Mouse (Mus musculus) adrenal gland, adult 18-20 months (tissue): Measurements from ENCODE around the gene Tmem262. TPM values are rescaled to one million over a fixed set of nuclear protein-coding genes. Genes with fewer than 3 reads are reported as not detected.

Experiments used
- DNase-seq, 2 experiments: peaks; one replicate each; pipeline ENCODE4 v3.0.0; 2021 to 2022; ENCODE audit warnings: low spot score in 2 of 2
- total RNA-seq, 2 experiments: library from RNA; stranded (reverse); gene quantifications; 1 replicate in 1 of 2; 2 replicates in 1 of 2; pipeline ENCODE4 v1.2.3; 2021

Tmem262 gene
- total RNA-seq, 2 experiments from 2014 or later, result not detected

- no peak for DNase-seq
Measured at GRCm38 (mm10) chr19:6097847-6098246, 18.0 kb downstream of the Tmem262 start.

GRCm38 (mm10) chr19:6101186-6101585 is 21.4 kb downstream of the Tmem262 start:
- no peak for DNase-seq

DNA sequence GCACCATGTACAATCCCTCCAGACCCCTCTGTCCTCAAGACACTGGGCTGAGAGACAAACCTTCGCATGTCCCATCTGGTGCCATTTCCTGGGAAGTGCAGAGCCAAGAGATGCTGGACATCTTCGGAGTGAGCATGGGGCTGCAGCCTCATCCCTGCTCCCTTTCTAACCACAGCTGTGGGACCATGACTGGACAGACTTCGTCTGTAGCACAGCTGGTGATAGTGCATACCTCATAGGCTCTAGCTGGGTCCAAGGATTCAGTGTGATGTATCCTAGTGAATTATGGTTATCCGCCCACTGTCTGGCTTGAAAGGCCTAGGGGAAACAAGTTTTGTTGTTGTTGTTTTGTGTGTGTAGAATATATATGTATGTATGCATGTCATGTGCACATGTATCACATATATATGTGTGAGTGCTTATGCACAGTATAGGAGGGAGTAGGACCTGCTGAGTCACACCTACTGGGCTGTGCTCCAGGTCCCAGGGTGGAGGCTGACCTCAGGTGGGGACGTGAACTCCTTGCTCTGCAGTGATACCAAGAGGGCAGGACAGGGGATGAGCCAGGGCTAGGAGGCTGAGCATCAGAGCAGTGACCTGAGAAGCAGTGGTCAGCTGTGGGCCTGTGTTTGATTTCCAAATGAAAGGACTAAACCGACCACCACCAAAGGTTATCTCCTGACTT is 22.5 kb downstream of the Tmem262 start:
- no peak for DNase-seq

- DNase-seq, result no peak
Measured at GRCm38 (mm10) chr19:6104476-6104875, 24.6 kb downstream of the Tmem262 start.

- no peak for DNase-seq
Measured at GRCm38 (mm10) chr19:6105586-6105985, 25.8 kb downstream of the Tmem262 start, which contains the start of gene Naaladl1. Gene Naaladl1 (plus strand): TSS chr19:6105782.

- no peak for DNase-seq
Measured at GRCm38 (mm10) chr19:6113116-6113515, 33.3 kb downstream of the Tmem262 start.

GRCm38 (mm10) chr19:6116113-6116850 is 36.4 kb downstream of the Tmem262 start:
- DNase-seq, result no peak

DNA sequence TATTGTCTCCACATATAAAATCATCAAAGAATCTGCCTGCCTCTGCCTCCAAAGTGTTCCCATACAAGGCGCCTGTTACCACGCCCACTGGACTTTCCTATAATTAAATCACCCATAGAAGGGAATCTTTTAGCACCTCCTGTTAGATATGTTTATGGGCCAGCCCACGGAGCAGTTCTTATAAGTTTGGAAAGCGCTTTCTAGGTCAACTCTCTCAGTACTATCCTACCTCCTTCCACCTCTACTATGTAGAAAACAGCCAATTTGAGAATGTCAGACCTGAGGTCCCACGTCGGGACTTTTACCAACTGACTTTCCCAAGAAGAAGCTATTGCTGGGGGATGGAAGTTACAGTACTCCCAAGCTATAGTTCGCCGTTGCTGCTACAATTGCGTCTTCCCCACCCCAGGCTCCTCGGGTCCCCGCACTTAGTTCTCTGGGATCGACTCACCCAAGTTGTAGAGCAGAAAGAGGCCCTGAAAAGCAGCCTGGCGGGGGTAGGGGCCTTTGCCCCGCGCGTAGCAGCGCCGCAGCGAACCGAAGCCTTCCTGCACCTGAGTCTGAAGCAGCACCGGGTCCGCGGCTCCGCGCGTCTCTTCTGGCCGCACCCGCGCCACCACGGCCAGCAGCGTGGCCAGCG is 37.6 kb downstream of the Tmem262 start:
- DNase-seq, result peak in 1 of 2 experiments; percentile 61

GRCm38 (mm10) chr19:6117986-6118676 is 38.3 kb downstream of the Tmem262 start, which contains the start of gene Sac3d1:
Gene Sac3d1 (minus strand): TSS chr19:6118650.
- DNase-seq, result peak; percentile 82 to 84

DNA sequence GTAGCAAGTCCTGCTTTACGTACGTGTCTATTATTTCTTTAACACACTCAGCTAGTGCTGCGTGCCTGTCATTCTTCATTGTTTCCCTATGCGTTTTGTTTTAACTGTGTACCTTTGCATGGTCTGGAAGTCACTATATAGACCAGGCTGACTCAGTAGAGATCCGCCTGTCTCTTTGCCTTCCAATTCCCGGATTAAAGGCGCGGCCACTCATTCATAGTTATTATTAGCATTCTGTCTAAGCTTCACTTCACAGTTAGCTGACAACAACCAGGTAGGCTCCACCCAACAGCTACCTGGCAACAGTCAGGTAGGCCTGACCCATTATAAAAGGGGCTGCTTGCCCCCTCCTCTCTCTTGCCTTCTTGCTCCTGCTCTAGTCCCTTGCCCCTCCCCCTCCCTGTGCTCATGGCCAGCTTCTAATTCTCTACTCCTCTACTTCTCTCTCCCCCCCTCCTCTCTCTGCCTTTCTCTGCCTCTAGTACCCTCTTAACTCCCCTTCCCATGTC is 38.9 kb downstream of the Tmem262 start:
- DNase-seq, result no peak

DNA sequence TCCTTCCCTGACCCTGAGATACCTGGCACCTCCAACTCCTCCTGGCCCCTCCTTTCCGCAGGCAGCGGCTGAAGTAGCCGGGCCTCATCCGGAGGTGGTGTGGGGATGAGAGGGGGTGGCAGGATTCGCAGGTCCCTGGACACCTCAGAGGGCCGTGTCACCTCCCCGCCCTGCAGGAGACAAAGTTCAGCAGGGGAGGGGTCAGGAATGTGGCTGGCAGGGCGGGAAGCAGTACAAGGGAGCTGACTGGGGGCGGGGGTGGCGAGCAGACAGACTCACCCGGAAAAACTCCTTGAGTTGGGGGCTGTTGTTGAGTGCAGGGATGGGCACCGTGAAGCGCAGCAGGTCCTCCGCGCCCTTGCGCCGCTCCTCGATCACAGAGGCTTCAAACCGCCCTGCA is 41.9 kb downstream of the Tmem262 start:
- DNase-seq, result no peak

GRCm38 (mm10) chr19:6123330-6123729 is 43.5 kb downstream of the Tmem262 start:
- no peak for DNase-seq

DNA sequence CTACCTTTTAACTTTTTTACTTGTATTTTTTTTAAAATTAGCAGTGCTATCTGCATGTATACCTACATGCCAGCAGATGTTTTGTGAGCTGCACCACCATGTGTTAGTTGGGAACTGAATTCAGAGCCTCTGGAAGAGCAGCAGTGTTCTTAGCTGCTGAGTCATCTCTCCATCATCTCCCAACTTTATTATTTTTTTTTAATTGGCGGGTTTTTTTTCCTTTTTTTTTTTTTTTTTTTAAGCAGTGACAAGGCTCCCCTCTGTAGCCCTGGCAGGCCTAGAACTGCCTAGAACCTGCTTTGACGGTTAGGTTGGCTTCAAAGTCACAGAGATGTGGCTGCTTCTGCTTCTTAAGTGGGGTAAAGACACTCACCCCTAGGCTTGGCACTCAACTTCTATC is 45.1 kb downstream of the Tmem262 start:
- no peak for DNase-seq

DNA sequence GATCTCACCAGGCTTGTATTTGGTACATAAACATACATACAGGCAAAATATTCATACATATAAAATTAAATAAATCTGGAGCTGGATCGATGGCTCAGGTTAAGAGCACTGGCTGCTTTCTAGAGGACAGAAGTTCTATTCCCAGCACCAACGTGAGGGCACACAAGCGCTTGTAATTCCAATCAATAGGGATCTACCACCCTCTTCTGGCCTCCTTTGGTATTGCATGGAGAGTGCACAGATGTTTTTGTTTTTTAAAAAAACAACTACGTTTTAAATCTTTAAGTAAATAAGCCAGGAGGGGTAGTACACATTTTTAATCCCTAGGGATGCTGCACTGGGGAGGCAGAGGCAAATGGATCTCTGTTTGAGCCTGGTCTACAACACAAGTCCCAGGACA is 46.5 kb downstream of the Tmem262 start:
- DNase-seq, result peak; percentile 51 to 55

DNA sequence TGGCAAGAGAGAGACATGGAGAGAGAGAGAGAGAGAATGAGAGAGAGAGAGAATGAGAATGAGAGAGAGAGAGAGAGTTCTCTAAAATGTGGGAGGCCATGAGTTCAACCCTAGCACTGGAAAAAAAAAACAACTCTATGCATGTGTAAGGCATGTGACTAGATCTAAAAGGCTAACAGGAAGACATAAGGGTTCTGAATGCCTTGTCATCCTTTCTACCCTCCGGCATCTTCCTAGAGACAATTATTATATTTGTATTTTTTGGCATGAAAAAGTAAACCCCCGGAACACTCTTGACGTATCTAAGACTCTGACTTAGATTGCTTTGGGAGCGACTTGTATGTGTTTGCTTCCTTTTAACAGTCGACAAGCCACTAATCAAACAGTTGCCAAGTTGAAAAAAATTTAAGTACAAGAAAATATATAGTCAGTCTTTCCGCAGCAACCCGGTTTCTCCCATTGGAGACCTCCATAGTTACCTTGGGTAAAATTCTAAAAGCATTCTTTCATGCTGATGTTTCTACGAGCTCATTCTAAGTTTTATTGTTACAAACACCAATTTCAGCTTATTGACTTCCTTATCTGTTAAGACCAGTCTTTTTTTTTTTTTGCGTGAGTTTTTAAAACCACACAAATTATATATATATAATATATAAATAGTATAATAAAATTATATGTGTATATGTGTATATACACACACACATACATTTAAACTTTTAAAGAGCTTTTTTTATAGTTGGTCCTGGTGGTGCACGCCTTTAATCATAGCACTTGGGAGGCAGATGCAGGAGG is 47.2 kb downstream of the Tmem262 start:
- no peak for DNase-seq

DNA sequence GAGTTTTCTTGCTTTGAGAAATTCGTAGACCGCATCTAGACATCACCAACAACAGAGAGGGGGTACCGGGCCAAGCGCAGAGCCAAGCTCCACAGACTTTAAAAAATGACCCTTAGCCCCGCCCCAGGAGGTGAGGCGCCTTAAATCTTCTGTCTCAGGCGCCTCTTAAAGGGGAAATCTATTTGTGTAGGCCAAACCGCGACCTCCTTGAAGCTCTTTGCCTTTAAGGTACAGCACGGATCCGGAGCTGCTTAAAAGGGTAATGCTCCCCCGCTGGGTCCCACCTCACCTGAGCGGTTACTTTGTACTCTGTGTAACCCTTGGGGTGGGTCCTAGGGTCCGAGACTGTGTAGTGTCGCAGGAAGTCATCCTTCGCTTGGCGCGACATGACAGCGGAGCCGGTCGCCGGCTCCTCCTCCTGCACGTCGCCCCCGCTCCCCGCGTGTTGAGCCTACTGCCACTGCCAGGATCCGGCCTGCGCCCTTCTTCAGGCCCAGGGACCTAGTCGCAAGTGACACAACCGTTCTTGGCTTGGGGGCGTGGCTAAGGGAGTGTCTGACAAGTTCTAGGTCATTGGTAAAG is 48.0 kb downstream of the Tmem262 start, which contains the start of gene Snx15:
Gene Snx15 (minus strand): TSS at position 545 of the 582 bp plus-strand sequence.
- peak; percentile 88 to 93 for DNase-seq
